Mouse (Mus musculus) testis, adult 2 months (tissue): Measurements from ENCODE around the gene Cdc42ep4.

ENCODE experiments used
- CTCF ChIP-seq: fragments of 200-500 bp; IDR thresholded peaks from 2 replicates; pipeline ENCODE4 v1.5.1; 2012; ENCODE audit warnings: low read depth, mild to moderate bottlenecking, inconsistent platforms, low read length, moderate library complexity; ENCODE audit not compliant: control insufficient read depth, insufficient read depth, insufficient replicate concordance
- POLR2A ChIP-seq: fragments of 200-500 bp; IDR thresholded peaks from 2 replicates; pipeline ENCODE4 v1.6.1; 2012; ENCODE audit warnings: low read depth, mild to moderate bottlenecking, inconsistent platforms, low read length, moderate library complexity; ENCODE audit not compliant: control insufficient read depth

DNA sequence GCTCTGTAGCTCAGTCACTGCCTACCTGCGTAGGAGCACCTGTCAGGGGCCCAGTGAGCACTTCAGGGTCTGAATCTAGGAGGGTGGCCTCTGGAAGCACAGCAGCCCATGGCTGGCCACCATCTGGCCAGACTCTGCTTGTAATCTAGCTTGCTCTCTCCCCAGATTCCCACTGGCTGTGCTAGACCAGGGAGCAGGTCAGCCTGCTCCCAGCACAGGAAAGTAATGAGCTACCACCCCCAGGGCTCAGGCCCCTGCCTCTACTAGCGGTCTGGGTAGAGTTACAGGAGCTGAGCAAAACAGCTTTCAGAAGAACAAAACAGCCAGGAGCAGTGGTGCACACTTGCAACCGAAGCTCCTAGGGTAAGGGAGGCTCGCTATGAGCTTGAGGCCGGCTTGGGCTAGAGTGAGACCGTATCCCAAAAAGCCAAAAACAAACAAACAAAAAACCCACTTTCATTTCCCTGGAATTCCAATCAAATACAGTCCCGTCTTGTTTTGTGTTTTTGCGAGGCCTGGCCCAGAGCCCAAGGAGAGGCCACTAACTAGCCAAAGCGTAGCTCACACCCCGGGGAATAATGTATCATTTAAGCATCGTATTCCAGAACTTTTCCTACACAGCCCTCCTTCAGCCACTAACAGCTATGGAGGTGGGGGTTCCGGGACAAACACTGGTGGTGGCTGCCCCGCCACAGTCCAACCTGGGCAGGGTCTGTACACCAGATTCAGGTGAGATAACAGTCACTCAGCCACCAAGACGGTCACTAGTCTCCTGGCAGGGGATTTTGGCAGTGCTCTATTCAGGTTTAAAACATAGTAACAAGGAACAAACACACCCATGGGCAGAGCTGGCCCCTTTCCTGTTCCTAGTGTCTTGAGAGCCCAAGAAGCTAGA, 24.4 kb downstream of the Cdc42ep4 start:
- no peak for TF ChIP-seq POLR2A
- TF ChIP-seq CTCF, result no peak
